13 mouse cellular contexts compared by ENCODE assay signal in genomic region chr19:58180773-58181172, GRCm38 (mm10).
DNase-seq lines count a peak whose midpoint lies in the region; ATAC-seq lines count a peak whose summit lies in the region.
"Had no signal": no experiment of that assay in that cellular context is flagged by ENCODE, and none has a peak within 500 bp of the region (broad histone marks: within the 10 kb centered on the region; RNA-seq: fewer than 3 reads in every experiment).

No protein-coding gene starts in this region.

- DNase-seq in heart, postnatal 25 days (ENCODE audit: low spot score): no peak
- DNase-seq in embryo, embryonic 10 days (ENCODE audit: low spot score): peak; percentile 56
- no peak for DNase-seq in adrenal gland, postnatal 4 days (ENCODE audit: low spot score in 2 of 2)
- no peak for DNase-seq in urinary bladder, adult 2 months (ENCODE audit: low spot score)
- no peak for DNase-seq in frontal cortex, postnatal 25 days (ENCODE audit: low spot score in 2 of 2)
- DNase-seq: cerebellum, adult 2 months; kidney, adult 18-20 months; layer of hippocampus, adult 9-11 months; liver, postnatal 0 days; right cerebral cortex, postnatal 4 days had no signal

- WGBS in heart, embryonic 16.5 days: 17% methylated on average over 5 of the region's 5 CpGs
- WGBS in hindbrain, embryonic 15.5 days: 2% methylated on average over 5 of the region's 5 CpGs
- under 1% methylated on average over 5 of the region's 5 CpGs for WGBS in midbrain, embryonic 16.5 days

- no peak overlapping the region for H3K9ac ChIP-seq in heart, embryonic 16.5 days (ENCODE audit: low read length)
- no peak overlapping the region for H3K9ac ChIP-seq in hindbrain, embryonic 15.5 days
- H3K9ac ChIP-seq in midbrain, embryonic 16.5 days (ENCODE audit: low read depth, low read length): 0 out of 2 replicates have a peak overlapping the region, but pooled peaks have one; percentile 8
- H3K9ac ChIP-seq: liver, postnatal 0 days had no signal

- H3K4me3 ChIP-seq in heart, embryonic 16.5 days (ENCODE audit: low read length): no peak overlapping the region
- H3K4me3 ChIP-seq in hindbrain, embryonic 15.5 days: no peak overlapping the region
- H3K4me3 ChIP-seq in midbrain, embryonic 16.5 days (ENCODE audit: low read depth, low read length): no peak overlapping the region

- H3K27ac ChIP-seq in heart, embryonic 16.5 days (ENCODE audit: low read length): no peak overlapping the region
- no peak overlapping the region for H3K27ac ChIP-seq in hindbrain, embryonic 15.5 days (replicated peaks)
- H3K27ac ChIP-seq in midbrain, embryonic 16.5 days (ENCODE audit: low read length): peak overlapping the region; percentile 17; the same call in 1 of the 2 replicates

- intact Hi-C loops in heart, postnatal 25 days (cut with DNase I): no loop called here

- no peaks in the 10 kb centered on the region for H3K9me3 ChIP-seq in heart, embryonic 16.5 days (replicated peaks; ENCODE audit: control insufficient read depth, low read length)
- H3K9me3 ChIP-seq in hindbrain, embryonic 15.5 days: no peaks in the 10 kb centered on the region
- H3K9me3 ChIP-seq in midbrain, embryonic 16.5 days (replicated peaks; ENCODE audit: control insufficient read depth, low read length, poor library complexity, severe bottlenecking): no peaks in the 10 kb centered on the region

- H3K4me1 ChIP-seq in heart, embryonic 16.5 days (ENCODE audit: control insufficient read depth, insufficient read depth, low read length): peaks cover 2% of the 10 kb centered on the region; the same call in 1 of the 2 replicates
- H3K4me1 ChIP-seq in hindbrain, embryonic 15.5 days (replicated peaks): peaks cover 14% of the 10 kb centered on the region; the same call in 1 of the 2 replicates
- peaks cover 5% of the 10 kb centered on the region; the same call in 1 of the 2 replicates for H3K4me1 ChIP-seq in midbrain, embryonic 16.5 days (ENCODE audit: control insufficient read depth, insufficient read depth, low read length)

- H3K27me3 ChIP-seq in heart, embryonic 16.5 days (ENCODE audit: control insufficient read depth, insufficient read depth, low read length): peaks cover 8% of the 10 kb centered on the region
- no peaks in the 10 kb centered on the region for H3K27me3 ChIP-seq in hindbrain, embryonic 15.5 days
- H3K27me3 ChIP-seq in midbrain, embryonic 16.5 days (ENCODE audit: control insufficient read depth, insufficient read depth, low read depth, low read length): no peaks in the 10 kb centered on the region; the same call in 1 of the 2 replicates

- no peak for ATAC-seq in heart, embryonic 16.5 days (replicated peaks; ENCODE audit: extremely low read depth, insufficient read depth, low FRiP score)
- no peak for ATAC-seq in hindbrain, embryonic 15.5 days (ENCODE audit: low FRiP score, low read depth)
- ATAC-seq in midbrain, embryonic 16.5 days: no peak
- ATAC-seq: liver, postnatal 0 days had no signal

- peak overlapping the region; percentile 33; the same call in 1 of the 2 replicates for H3K4me2 ChIP-seq in heart, embryonic 16.5 days (ENCODE audit: low read depth, low read length)
- H3K4me2 ChIP-seq in hindbrain, embryonic 15.5 days: 0 out of 2 replicates have a peak overlapping the region, but pooled peaks have one; percentile 22
- peak overlapping the region; percentile 33 for H3K4me2 ChIP-seq in midbrain, embryonic 16.5 days (ENCODE audit: low read length)

- no peaks in the 10 kb centered on the region for H3K36me3 ChIP-seq in heart, embryonic 16.5 days (ENCODE audit: control insufficient read depth, insufficient read depth)
- no peaks in the 10 kb centered on the region for H3K36me3 ChIP-seq in hindbrain, embryonic 15.5 days
- H3K36me3 ChIP-seq in midbrain, embryonic 16.5 days (ENCODE audit: control insufficient read depth, insufficient read depth, low read length): no peaks in the 10 kb centered on the region
